Mouse (Mus musculus) midbrain, embryonic 15.5 days (tissue): ENCODE results near the gene H2al1b. TPM values are rescaled to one million over a fixed set of nuclear protein-coding genes. Genes with fewer than 3 reads are reported as not detected.
"Not testable (repeated sequence)": the region's sequence is repeated elsewhere in the genome, so short reads cannot be mapped to it uniquely, and the experiment has no call there.

Experiments
- ATAC-seq: fragments of 200-750 bp; cut with Nextera tagmentation; replicated peaks from 2 replicates; pipeline ENCODE4 v1.8.0; 2017; ENCODE audit warnings: moderate TSS enrichment
- H3K27ac ChIP-seq: fragments of 300-500 bp; sonication (generic); 2 replicates; pipeline ENCODE4 v1.5.1; 2015; ENCODE audit warnings: mild to moderate bottlenecking, inconsistent platforms
- H3K27me3 ChIP-seq: fragments of 300-500 bp; sonication (generic); replicated peaks from 2 replicates; pipeline ENCODE4 v1.6.1; 2015; ENCODE audit warnings: inconsistent platforms
- H3K36me3 ChIP-seq: fragments of 300-500 bp; sonication (generic); replicated peaks from 2 replicates; pipeline ENCODE4 v1.6.1; 2015; ENCODE audit warnings: inconsistent platforms
- H3K4me1 ChIP-seq: fragments of 300-500 bp; sonication (generic); 2 replicates; pipeline ENCODE4 v1.6.1; 2015; ENCODE audit warnings: inconsistent platforms
- H3K4me2 ChIP-seq: fragments of 300-500 bp; sonication (generic); 2 replicates; pipeline ENCODE4 v1.6.1; 2015; ENCODE audit warnings: inconsistent platforms, mild to moderate bottlenecking, moderate library complexity
- H3K4me3 ChIP-seq: fragments of 300-500 bp; sonication (generic); 2 replicates; pipeline ENCODE4 v1.5.1; 2015; ENCODE audit warnings: mild to moderate bottlenecking, inconsistent platforms
- H3K9ac ChIP-seq: fragments of 300-500 bp; sonication (generic); 2 replicates; pipeline ENCODE4 v1.6.1; 2015; ENCODE audit warnings: mild to moderate bottlenecking, inconsistent platforms
- H3K9me3 ChIP-seq: fragments of 300-500 bp; sonication (generic); 2 replicates; pipeline ENCODE4 v1.6.1; 2016; ENCODE audit warnings: inconsistent platforms
- WGBS: fragments of 180-500 bp; shearing (Covaris S2); methylation state at CpG from one replicate; pipeline ENCODE4 v1.1.7; 2015; ENCODE audit warnings: mixed read lengths; 5-methylcytosine and 5-hydroxymethylcytosine counted together
- polyA plus RNA-seq: library from polyadenylated mRNA; unstranded; fragments of >200 nt; fragmentation: Nextera tagmentation; extraction: Ambion mirVana; gene quantifications from 2 replicates; pipeline ENCODE4 v1.2.1, GENCODE M21; 2015

H2al1b gene
- polyA plus RNA-seq, 1 experiment from 2014 or later = not detected

DNA sequence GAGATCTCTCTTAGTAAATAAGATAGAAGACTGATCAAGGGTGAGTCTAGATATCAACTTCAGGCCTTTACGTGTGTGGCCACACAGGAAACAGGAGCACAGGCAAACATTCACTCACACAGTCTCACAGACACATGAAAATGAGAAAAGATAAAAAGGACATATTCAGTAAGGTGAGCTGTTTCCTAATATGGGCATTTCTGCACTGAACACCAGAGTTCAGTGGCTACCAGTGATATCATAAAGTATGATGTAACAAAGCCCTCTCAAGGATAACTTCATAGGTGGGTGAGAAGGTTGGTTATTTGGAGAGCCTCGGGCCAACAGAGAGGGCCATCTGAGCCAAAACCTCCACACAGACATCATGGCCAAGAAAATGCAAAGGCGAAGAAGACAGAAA is 3.3 kb upstream of the H2al1b start, which contains the start of gene H2al1a:
Gene H2al1a, plus strand, starts transcription at position 301 of the 400 bp plus-strand sequence.
- not testable (repeated sequence) for H3K27ac ChIP-seq, H3K27me3 ChIP-seq, H3K36me3 ChIP-seq, H3K4me1 ChIP-seq, ATAC-seq, H3K9ac ChIP-seq, H3K4me3 ChIP-seq, H3K9me3 ChIP-seq, H3K4me2 ChIP-seq
- WGBS = no CpG with 5 or more reads among the region's 3 CpGs

DNA sequence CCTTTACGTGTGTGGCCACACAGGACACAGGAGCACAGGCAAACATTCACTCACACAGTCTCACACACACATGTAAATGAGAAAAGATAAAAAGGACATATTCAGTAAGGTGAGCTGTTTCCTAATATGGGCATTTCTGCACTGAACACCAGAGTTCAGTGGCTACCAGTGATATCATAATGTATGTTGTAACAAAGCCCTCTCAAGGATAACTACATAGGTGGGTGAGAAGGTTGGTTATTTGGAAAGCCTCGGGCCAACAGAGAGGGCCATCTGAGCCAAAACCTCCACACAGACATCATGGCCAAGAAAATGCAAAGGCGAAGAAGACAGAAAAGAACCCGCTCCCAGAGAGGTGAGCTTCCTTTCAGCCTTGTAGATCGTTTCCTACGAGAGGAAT is 3.1 kb downstream of the H2al1b start, which contains the start of gene H2al1c:
Gene H2al1c, plus strand, starts transcription at position 301 of the 400 bp plus-strand sequence.
- not testable (repeated sequence) for H3K4me2 ChIP-seq, ATAC-seq, H3K27me3 ChIP-seq, H3K36me3 ChIP-seq, H3K27ac ChIP-seq, H3K9me3 ChIP-seq, H3K9ac ChIP-seq, H3K4me3 ChIP-seq, H3K4me1 ChIP-seq
- WGBS = 91% methylated on average over 1 of the region's 6 CpGs

DNA sequence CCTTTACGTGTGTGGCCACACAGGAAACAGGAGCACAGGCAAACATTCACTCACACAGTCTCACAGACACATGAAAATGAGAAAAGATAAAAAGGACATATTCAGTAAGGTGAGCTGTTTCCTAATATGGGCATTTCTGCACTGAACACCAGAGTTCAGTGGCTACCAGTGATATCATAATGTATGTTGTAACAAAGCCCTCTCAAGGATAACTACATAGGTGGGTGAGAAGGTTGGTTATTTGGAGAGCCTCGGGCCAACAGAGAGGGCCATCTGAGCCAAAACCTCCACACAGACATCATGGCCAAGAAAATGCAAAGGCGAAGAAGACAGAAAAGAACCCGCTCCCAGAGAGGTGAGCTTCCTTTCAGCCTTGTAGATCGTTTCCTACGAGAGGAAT is 6.3 kb downstream of the H2al1b start, which contains the start of gene H2al1d:
Gene H2al1d, plus strand, starts transcription at position 301 of the 400 bp plus-strand sequence.
- H3K4me1 ChIP-seq, H3K9ac ChIP-seq, H3K36me3 ChIP-seq, ATAC-seq, H3K9me3 ChIP-seq, H3K27me3 ChIP-seq, H3K4me2 ChIP-seq, H3K27ac ChIP-seq, H3K4me3 ChIP-seq: not testable (repeated sequence)
- no CpG with 5 or more reads among the region's 6 CpGs for WGBS

DNA sequence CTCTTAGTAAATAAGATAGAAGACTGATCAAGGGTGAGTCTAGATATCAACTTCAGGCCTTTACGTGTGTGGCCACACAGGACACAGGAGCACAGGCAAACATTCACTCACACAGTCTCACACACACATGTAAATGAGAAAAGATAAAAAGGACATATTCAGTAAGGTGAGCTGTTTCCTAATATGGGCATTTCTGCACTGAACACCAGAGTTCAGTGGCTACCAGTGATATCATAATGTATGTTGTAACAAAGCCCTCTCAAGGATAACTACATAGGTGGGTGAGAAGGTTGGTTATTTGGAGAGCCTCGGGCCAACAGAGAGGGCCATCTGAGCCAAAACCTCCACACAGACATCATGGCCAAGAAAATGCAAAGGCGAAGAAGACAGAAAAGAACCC is 9.4 kb downstream of the H2al1b start, which contains the start of gene H2al1e:
Gene H2al1e, plus strand, starts transcription at position 301 of the 400 bp plus-strand sequence.
- H3K27me3 ChIP-seq, H3K4me3 ChIP-seq, H3K9me3 ChIP-seq, ATAC-seq, H3K27ac ChIP-seq, H3K4me2 ChIP-seq, H3K4me1 ChIP-seq, H3K36me3 ChIP-seq, H3K9ac ChIP-seq: not testable (repeated sequence)
- WGBS = no CpG with 5 or more reads among the region's 3 CpGs

DNA sequence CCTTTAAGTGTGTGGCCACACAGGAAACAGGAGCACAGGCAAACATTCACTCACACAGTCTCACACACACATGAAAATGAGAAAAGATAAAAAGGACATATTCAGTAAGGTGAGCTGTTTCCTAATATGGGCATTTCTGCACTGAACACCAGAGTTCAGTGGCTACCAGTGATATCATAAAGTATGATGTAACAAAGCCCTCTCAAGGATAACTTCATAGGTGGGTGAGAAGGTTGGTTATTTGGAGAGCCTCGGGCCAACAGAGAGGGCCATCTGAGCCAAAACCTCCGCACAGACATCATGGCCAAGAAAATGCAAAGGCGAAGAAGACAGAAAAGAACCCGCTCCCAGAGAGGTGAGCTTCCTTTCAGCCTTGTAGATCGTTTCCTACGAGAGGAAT is 12.6 kb downstream of the H2al1b start, which contains the start of gene H2al1f:
Gene H2al1f, plus strand, starts transcription at position 301 of the 400 bp plus-strand sequence.
- WGBS = no CpG with 5 or more reads among the region's 6 CpGs
- H3K27me3 ChIP-seq, H3K36me3 ChIP-seq, H3K4me2 ChIP-seq, ATAC-seq, H3K4me1 ChIP-seq, H3K9ac ChIP-seq, H3K4me3 ChIP-seq, H3K27ac ChIP-seq, H3K9me3 ChIP-seq: not testable (repeated sequence)

DNA sequence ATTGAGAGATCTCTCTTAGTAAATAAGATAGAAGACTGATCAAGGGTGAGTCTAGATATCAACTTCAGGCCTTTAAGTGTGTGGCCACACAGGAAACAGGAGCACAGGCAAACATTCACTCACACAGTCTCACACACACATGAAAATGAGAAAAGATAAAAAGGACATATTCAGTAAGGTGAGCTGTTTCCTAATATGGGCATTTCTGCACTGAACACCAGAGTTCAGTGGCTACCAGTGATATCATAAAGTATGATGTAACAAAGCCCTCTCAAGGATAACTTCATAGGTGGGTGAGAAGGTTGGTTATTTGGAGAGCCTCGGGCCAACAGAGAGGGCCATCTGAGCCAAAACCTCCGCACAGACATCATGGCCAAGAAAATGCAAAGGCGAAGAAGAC is 15.7 kb downstream of the H2al1b start, which contains the start of gene H2al1g:
Gene H2al1g, plus strand, starts transcription at position 301 of the 400 bp plus-strand sequence.
- not testable (repeated sequence) for H3K4me1 ChIP-seq, H3K9me3 ChIP-seq, H3K4me3 ChIP-seq, H3K9ac ChIP-seq, ATAC-seq, H3K27ac ChIP-seq, H3K4me2 ChIP-seq, H3K36me3 ChIP-seq, H3K27me3 ChIP-seq
- WGBS = no CpG with 5 or more reads among the region's 3 CpGs

DNA sequence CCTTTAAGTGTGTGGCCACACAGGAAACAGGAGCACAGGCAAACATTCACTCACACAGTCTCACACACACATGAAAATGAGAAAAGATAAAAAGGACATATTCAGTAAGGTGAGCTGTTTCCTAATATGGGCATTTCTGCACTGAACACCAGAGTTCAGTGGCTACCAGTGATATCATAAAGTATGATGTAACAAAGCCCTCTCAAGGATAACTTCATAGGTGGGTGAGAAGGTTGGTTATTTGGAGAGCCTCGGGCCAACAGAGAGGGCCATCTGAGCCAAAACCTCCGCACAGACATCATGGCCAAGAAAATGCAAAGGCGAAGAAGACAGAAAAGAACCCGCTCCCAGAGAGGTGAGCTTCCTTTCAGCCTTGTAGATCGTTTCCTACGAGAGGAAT is 19.0 kb downstream of the H2al1b start, which contains the start of gene H2al1h:
Gene H2al1h, plus strand, starts transcription at position 301 of the 400 bp plus-strand sequence.
- not testable (repeated sequence) for H3K9ac ChIP-seq, ATAC-seq, H3K36me3 ChIP-seq, H3K4me2 ChIP-seq, H3K27ac ChIP-seq, H3K4me3 ChIP-seq, H3K27me3 ChIP-seq, H3K9me3 ChIP-seq, H3K4me1 ChIP-seq
- no CpG with 5 or more reads among the region's 6 CpGs for WGBS

DNA sequence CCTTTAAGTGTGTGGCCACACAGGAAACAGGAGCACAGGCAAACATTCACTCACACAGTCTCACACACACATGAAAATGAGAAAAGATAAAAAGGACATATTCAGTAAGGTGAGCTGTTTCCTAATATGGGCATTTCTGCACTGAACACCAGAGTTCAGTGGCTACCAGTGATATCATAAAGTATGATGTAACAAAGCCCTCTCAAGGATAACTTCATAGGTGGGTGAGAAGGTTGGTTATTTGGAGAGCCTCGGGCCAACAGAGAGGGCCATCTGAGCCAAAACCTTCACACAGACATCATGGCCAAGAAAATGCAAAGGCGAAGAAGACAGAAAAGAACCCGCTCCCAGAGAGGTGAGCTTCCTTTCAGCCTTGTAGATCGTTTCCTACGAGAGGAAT is 22.1 kb downstream of the H2al1b start, which contains the start of gene H2al1i:
Gene H2al1i, plus strand, starts transcription at position 301 of the 400 bp plus-strand sequence.
- not testable (repeated sequence) for H3K4me2 ChIP-seq, H3K9me3 ChIP-seq, H3K4me3 ChIP-seq, H3K9ac ChIP-seq, H3K36me3 ChIP-seq, H3K27me3 ChIP-seq, H3K27ac ChIP-seq, H3K4me1 ChIP-seq, ATAC-seq
- WGBS = 100% methylated on average over 2 of the region's 5 CpGs

DNA sequence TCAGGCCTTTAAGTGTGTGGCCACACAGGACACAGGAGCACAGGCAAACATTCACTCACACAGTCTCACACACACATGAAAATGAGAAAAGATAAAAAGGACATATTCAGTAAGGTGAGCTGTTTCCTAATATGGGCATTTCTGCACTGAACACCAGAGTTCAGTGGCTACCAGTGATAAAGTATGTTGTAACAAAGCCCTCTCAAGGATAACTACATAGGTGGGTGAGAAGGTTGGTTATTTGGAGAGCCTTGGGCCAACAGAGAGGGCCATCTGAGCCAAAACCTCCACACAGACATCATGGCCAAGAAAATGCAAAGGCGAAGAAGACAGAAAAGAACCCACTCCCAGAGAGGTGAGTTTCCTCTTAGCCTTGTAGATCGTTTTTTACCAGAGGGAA is 25.3 kb downstream of the H2al1b start, which contains the start of gene H2al1j:
Gene H2al1j, plus strand, starts transcription at position 301 of the 400 bp plus-strand sequence.
- ATAC-seq, H3K4me3 ChIP-seq, H3K9ac ChIP-seq, H3K36me3 ChIP-seq, H3K9me3 ChIP-seq, H3K4me1 ChIP-seq, H3K27me3 ChIP-seq, H3K27ac ChIP-seq, H3K4me2 ChIP-seq: not testable (repeated sequence)
- 81% methylated on average over 2 of the region's 2 CpGs for WGBS

DNA sequence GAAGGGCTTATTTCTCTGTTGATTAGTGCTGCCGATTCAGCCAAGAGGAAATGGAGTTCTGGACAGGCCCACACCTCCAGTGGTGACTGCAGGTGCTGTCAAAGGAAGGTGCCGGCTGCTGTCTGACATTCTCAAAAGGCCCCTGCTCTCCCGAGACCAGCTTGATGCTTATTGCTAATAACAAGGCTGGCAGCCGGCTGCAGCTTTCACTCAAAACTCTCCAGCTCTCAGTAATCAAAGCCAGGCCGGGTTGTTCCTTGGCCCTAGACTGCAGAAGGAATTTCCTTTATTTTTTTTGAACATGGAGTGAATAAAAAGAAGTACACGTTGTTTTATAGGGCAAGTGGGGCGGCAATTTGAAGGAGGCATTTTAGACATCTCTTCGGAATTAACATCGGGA is 43.5 kb downstream of the H2al1b start:
- ATAC-seq = no peak

DNA sequence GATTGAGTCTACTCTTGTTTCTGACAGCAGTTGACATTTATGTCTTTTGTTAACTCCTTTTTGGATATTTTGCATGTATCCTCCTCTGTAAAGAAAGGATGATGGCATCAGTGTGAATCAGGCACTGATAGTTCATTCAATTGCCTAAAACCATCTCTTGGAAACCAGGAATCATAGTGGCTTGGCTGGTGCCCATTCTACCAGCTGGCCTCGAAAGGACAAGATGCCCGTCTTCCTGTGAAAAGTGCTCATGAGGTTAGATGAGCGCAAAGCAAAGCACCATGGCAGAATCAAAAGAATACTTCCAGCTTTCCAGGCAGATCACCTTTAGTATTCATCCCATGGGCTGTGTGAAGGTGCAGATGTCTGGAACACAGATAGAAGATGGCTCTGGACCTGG is 44.5 kb downstream of the H2al1b start:
- H3K27me3 ChIP-seq = no peaks in the 10 kb centered on the region
- H3K27ac ChIP-seq = no peak overlapping the region
- no peaks in the 10 kb centered on the region for H3K9me3 ChIP-seq
- no peaks in the 10 kb centered on the region for H3K36me3 ChIP-seq
- no peaks in the 10 kb centered on the region for H3K4me1 ChIP-seq
- no peak overlapping the region for H3K4me3 ChIP-seq
- WGBS = 88% methylated on average over 3 of the region's 3 CpGs
- H3K4me2 ChIP-seq = no peak overlapping the region
- ATAC-seq = no peak
- H3K9ac ChIP-seq = no peak overlapping the region

More for the DNA sequence above, 43.5 kb downstream of the H2al1b start:
- 60% methylated on average over 9 of the region's 9 CpGs for WGBS
- H3K27ac ChIP-seq = no peak overlapping the region
- no peaks in the 10 kb centered on the region for H3K36me3 ChIP-seq
- H3K27me3 ChIP-seq = no peaks in the 10 kb centered on the region
- H3K4me3 ChIP-seq = no peak overlapping the region
- H3K9me3 ChIP-seq = no peaks in the 10 kb centered on the region
- H3K4me1 ChIP-seq = no peaks in the 10 kb centered on the region
- no peak overlapping the region for H3K4me2 ChIP-seq
- H3K9ac ChIP-seq = no peak overlapping the region
